Mouse (Mus musculus): ENCODE measurements around the gene Zbed4. TPM values are rescaled to one million over a fixed set of nuclear protein-coding genes. Genes with fewer than 3 reads are reported as not detected.

The Zbed4 gene
- total and polyA plus RNA-seq, 3 experiments = 53.2 to 57.9 TPM; not detected in 1

DNA sequence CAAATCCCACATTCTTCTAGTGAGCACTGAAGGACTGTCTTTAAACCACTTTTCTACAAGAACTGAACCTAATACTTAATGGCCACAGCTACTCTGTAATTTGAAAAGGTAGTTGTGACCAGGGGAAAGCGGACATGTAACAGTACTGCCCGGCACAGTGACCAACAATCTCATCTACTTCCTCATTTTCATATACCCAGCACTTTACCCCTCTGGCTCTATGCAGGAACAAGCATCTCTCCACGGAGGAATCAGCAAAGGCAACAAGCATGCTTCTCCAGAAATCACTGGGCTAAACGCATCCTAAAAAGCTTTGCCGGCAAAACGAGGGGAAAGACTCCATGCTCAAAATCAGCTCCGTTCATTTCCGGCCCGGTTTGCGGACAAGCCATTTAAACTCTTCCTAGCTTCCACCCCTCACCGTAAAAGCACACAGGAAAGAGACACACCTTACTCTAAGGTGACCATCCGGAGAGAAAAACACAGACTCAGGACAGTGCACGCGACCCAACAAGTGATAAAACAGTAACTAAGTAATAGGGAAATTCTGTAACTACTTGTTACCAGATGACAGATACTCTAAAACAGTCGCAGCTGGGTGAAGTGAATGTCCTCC, 18.9 kb upstream of the Zbed4 start:
- peak overlapping the region; percentile 95 for H3K9ac ChIP-seq (ENCODE audit: control insufficient read depth, low read depth, low read length, poor library complexity, severe bottlenecking)
- H3K4me3 ChIP-seq (ENCODE audit: control insufficient read depth in 1 of 2, insufficient read depth in 1 of 2, low read depth in 2 of 2, low read length in 2 of 2) = peak overlapping the region; percentile 94 to 99
- TF ChIP-seq CTCF (IDR thresholded peaks at IDR 0.05 in 2 of 3, conservative IDR thresholded peaks at IDR 0.05 in 1 of 3; ENCODE audit: control insufficient read depth in 1 of 3, insufficient read depth in 1 of 3, low read depth in 2 of 3, low read length in 3 of 3, poor library complexity in 1 of 3, severe bottlenecking in 1 of 3) = no peak
- no peak for TF ChIP-seq UBTF (IDR thresholded peaks at IDR 0.05; ENCODE audit: borderline replicate concordance, insufficient read depth, low read depth, low read length)
- TF ChIP-seq GATA1 (IDR thresholded peaks at IDR 0.05; ENCODE audit: low read depth, low read length) = no peak
- TF ChIP-seq MXI1 (IDR thresholded peaks at IDR 0.05; ENCODE audit: low read depth, low read length) = peak; percentile 29; the same call in 1 of the 2 replicates
- no peak for TF ChIP-seq KAT2A (conservative IDR thresholded peaks at IDR 0.05; ENCODE audit: low read depth, low read length)
- TF ChIP-seq NRF1 (IDR thresholded peaks at IDR 0.05; ENCODE audit: insufficient read depth, low read depth, low read length, poor library complexity, severe bottlenecking) = no peak
- TF ChIP-seq TCF12 (IDR thresholded peaks at IDR 0.05; ENCODE audit: low read depth, low read length) = no peak
- 0 out of 4 replicates have a peak, but pooled peaks of 1 of the 2 experiments have one; percentile 34 for TF ChIP-seq EP300 (IDR thresholded peaks at IDR 0.05; ENCODE audit: low read depth in 1 of 2, low read length in 2 of 2)
- TF ChIP-seq BHLHE40 (IDR thresholded peaks at IDR 0.05; ENCODE audit: borderline replicate concordance, low read depth, low read length) = no peak
- TF ChIP-seq ETS1 (IDR thresholded peaks at IDR 0.05; ENCODE audit: low read depth, low read length) = no peak
- no peak for TF ChIP-seq CHD1 (IDR thresholded peaks at IDR 0.05; ENCODE audit: low read depth, low read length)
- TF ChIP-seq MEF2A (IDR thresholded peaks at IDR 0.05; ENCODE audit: extremely low read depth, insufficient replicate concordance, low read depth, low read length, poor library complexity, severe bottlenecking) = no peak
- TF ChIP-seq RAD21 (IDR thresholded peaks at IDR 0.05; ENCODE audit: low read depth, low read length) = no peak
- TF ChIP-seq MAZ (IDR thresholded peaks at IDR 0.05; ENCODE audit: low read depth, low read length) = no peak
- TF ChIP-seq MAFK (IDR thresholded peaks at IDR 0.05; ENCODE audit: borderline replicate concordance, low read depth, low read length) = no peak
- TF ChIP-seq E2F4 (IDR thresholded peaks at IDR 0.05; ENCODE audit: borderline replicate concordance, low read depth, low read length) = no peak
- TF ChIP-seq SIN3A (IDR thresholded peaks at IDR 0.05; ENCODE audit: low read length) = 0 out of 2 replicates have a peak, but pooled peaks have one; percentile 44
- TF ChIP-seq MYB (IDR thresholded peaks at IDR 0.05; ENCODE audit: low read depth, low read length) = no peak
- TF ChIP-seq NELFE (IDR thresholded peaks at IDR 0.05; ENCODE audit: low read depth, low read length) = no peak
- no peak for TF ChIP-seq CHD2 (IDR thresholded peaks at IDR 0.05; ENCODE audit: low read length)
- TF ChIP-seq POLR2A (IDR thresholded peaks at IDR 0.05; ENCODE audit: control insufficient read depth in 1 of 2, insufficient read depth in 1 of 2, low read depth in 1 of 2, low read length in 2 of 2, poor library complexity in 1 of 2) = no peak
- H3K4me1 ChIP-seq (ENCODE audit: control insufficient read depth in 1 of 2, insufficient read depth in 2 of 2, low read length in 2 of 2) = peaks cover 8 to 28% of the 10 kb centered on the region in 2 experiments
- 0 out of 2 replicates have a peak overlapping the region, but pooled peaks have one; percentile 10 for H3K27ac ChIP-seq (ENCODE audit: control insufficient read depth, low read depth, low read length)
- H3K9me3 ChIP-seq (replicated peaks; ENCODE audit: insufficient read depth, low read length) = no peaks in the 10 kb centered on the region
- peak; percentile 64 for DNase-seq (ENCODE audit: low read depth, low spot score)
- H3K27me3 ChIP-seq (ENCODE audit: control insufficient read depth in 1 of 2, insufficient read depth in 2 of 2, low read length in 2 of 2) = no peaks in the 10 kb centered on the region
- H3K79me2 ChIP-seq (ENCODE audit: control insufficient read depth, insufficient read depth, low read length, poor library complexity) = peaks cover 54% of the 10 kb centered on the region
- H3K36me3 ChIP-seq (ENCODE audit: control insufficient read depth in 1 of 2, insufficient read depth in 2 of 2, low read length in 2 of 2) = peaks cover 8 to 30% of the 10 kb centered on the region in 2 experiments
